Mouse (Mus musculus) spleen, adult 18-20 months (tissue): ENCODE measurements around the gene Zfyve1.

Experiments used
- DNase-seq, 2 experiments: peaks; one replicate each; pipeline ENCODE4 v3.0.0; 2022; ENCODE audit warnings: mixed read lengths in 2 of 2

Zfyve1 gene

GRCm38 (mm10) chr12:83520311-83520890, 76.6 kb downstream of the Zfyve1 start, which contains the start of gene Dcaf4:
Gene Dcaf4 (plus strand): TSS chr12:83520466.
- DNase-seq = peak; percentile 95 to 99

- DNase-seq = no peak
These were observed 79.4 kb downstream of the Zfyve1 start for GRCm38 (mm10) chr12:83517580-83517979.

- no peak for DNase-seq
These were observed 82.8 kb downstream of the Zfyve1 start for GRCm38 (mm10) chr12:83514216-83514615.

- DNase-seq = no peak
These were observed 83.8 kb downstream of the Zfyve1 start for GRCm38 (mm10) chr12:83513185-83513584.

GRCm38 (mm10) chr12:83512783-83513182, 84.2 kb downstream of the Zfyve1 start:
- no peak for DNase-seq

- no peak for DNase-seq
These were observed 86.4 kb downstream of the Zfyve1 start for GRCm38 (mm10) chr12:83510586-83510985.

- no peak for DNase-seq
These were observed 90.5 kb downstream of the Zfyve1 start for GRCm38 (mm10) chr12:83506543-83506942.

GRCm38 (mm10) chr12:83502190-83502589, 94.8 kb downstream of the Zfyve1 start:
- DNase-seq = peak in 1 of 2 experiments; percentile 29

GRCm38 (mm10) chr12:83499256-83499655, 97.8 kb downstream of the Zfyve1 start:
- DNase-seq = no peak

- no peak for DNase-seq
These were observed 99.1 kb downstream of the Zfyve1 start for GRCm38 (mm10) chr12:83497959-83498358.

GRCm38 (mm10) chr12:83496736-83497135, 100.3 kb downstream of the Zfyve1 start:
- no peak for DNase-seq
